Mouse (Mus musculus) CD4-positive, CD25-positive, alpha-beta regulatory T cell, adult 2 months (primary cell): ENCODE data around the gene Cant1.
A peak's percentile ranks its signal among the peaks of the same experiment; 100 is the strongest.

ENCODE experiments used
- DNase-seq: peaks from one replicate; pipeline ENCODE4 v3.0.0-alpha.2; 2012; ENCODE audit warnings: low read depth, low spot score

Gene Cant1

GRCm38 (mm10) chr11:118418834-118419504, at the start of gene Cant1:
Gene Cant1, minus strand, starts transcription at chr11:118419086.
- peak; percentile 99 for DNase-seq

GRCm38 (mm10) chr11:118467441-118468035, 48.7 kb upstream of the Cant1 start:
- DNase-seq, result no peak

GRCm38 (mm10) chr11:118460280-118460679, 41.4 kb upstream of the Cant1 start:
- DNase-seq, result peak; percentile 75

- DNase-seq, result no peak
Observed at GRCm38 (mm10) chr11:118459536-118459935, 40.6 kb upstream of the Cant1 start.

GRCm38 (mm10) chr11:118459051-118459450, 40.2 kb upstream of the Cant1 start:
- DNase-seq, result peak; percentile 22

GRCm38 (mm10) chr11:118456937-118457336, 38.1 kb upstream of the Cant1 start:
- no peak for DNase-seq

GRCm38 (mm10) chr11:118455788-118456187, 36.9 kb upstream of the Cant1 start:
- no peak for DNase-seq

- DNase-seq, result no peak
Observed at GRCm38 (mm10) chr11:118453886-118454671, 35.2 kb upstream of the Cant1 start.

GRCm38 (mm10) chr11:118452955-118453354, 34.1 kb upstream of the Cant1 start:
- no peak for DNase-seq

- DNase-seq, result no peak
Observed at GRCm38 (mm10) chr11:118451211-118451610, 32.3 kb upstream of the Cant1 start.

- no peak for DNase-seq
Observed at GRCm38 (mm10) chr11:118448385-118448784, 29.5 kb upstream of the Cant1 start.

GRCm38 (mm10) chr11:118447346-118447745, 28.5 kb upstream of the Cant1 start:
- DNase-seq, result no peak

GRCm38 (mm10) chr11:118445843-118446242, 27.0 kb upstream of the Cant1 start:
- DNase-seq, result peak; percentile 87

- peak; percentile 80 for DNase-seq
Observed at GRCm38 (mm10) chr11:118443201-118443970, 24.5 kb upstream of the Cant1 start.

GRCm38 (mm10) chr11:118442691-118443090, 23.8 kb upstream of the Cant1 start:
- no peak for DNase-seq

- DNase-seq, result no peak
Observed at GRCm38 (mm10) chr11:118438665-118439414, 20.0 kb upstream of the Cant1 start.

GRCm38 (mm10) chr11:118436471-118436935, 17.6 kb upstream of the Cant1 start:
- no peak for DNase-seq

GRCm38 (mm10) chr11:118434093-118434492, 15.2 kb upstream of the Cant1 start:
- DNase-seq, result no peak

- DNase-seq, result no peak
Observed at GRCm38 (mm10) chr11:118433398-118433868, 14.5 kb upstream of the Cant1 start.

- no peak for DNase-seq
Observed at GRCm38 (mm10) chr11:118431100-118431948, 12.4 kb upstream of the Cant1 start.
